Mouse (Mus musculus) forebrain, embryonic 14.5 days (tissue): ENCODE measurements at regions not wholly inside any gene's neighbourhood (a gene's known extent, or its start where the extent isn't known, plus 50 kb on each side); places are given as distances from the start of the nearest gene placed in this dataset.

Source experiments
- ATAC-seq: fragments of 200-750 bp; cut with Nextera tagmentation; 2 replicates; pipeline ENCODE4 v1.8.0; 2017; ENCODE audit warnings: mild to moderate bottlenecking, moderate library complexity
- DNase-seq: peaks from one replicate; pipeline ENCODE4 v3.0.0-alpha.2; 2015; ENCODE audit warnings: low spot score
- H3K27ac ChIP-seq: fragments of 300-500 bp; sonication (generic); 2 replicates; pipeline ENCODE4 v1.5.1; 2014; ENCODE audit warnings: low read depth, mild to moderate bottlenecking, control low read depth, low read length, moderate library complexity
- H3K27me3 ChIP-seq: fragments of 300-500 bp; sonication (generic); replicated peaks from 2 replicates; pipeline ENCODE4 v1.6.1; 2014; ENCODE audit warnings: low read length, control low read depth, mixed read lengths; ENCODE audit not compliant: control insufficient read depth, insufficient read depth
- H3K36me3 ChIP-seq: fragments of 300-500 bp; sonication (generic); 2 replicates; pipeline ENCODE4 v1.6.1; 2014; ENCODE audit warnings: low read length, control low read depth; ENCODE audit not compliant: control insufficient read depth, insufficient read depth
- H3K4me1 ChIP-seq: fragments of 300-500 bp; sonication (generic); 2 replicates; pipeline ENCODE4 v1.6.1; 2014; ENCODE audit warnings: antibody characterized with exemption, low read length, control low read depth; ENCODE audit not compliant: control insufficient read depth, insufficient read depth
- H3K4me2 ChIP-seq: fragments of 300-500 bp; sonication (generic); 2 replicates; pipeline ENCODE4 v1.6.1; 2014; ENCODE audit warnings: mild to moderate bottlenecking, control low read depth, low read length
- H3K4me3 ChIP-seq: fragments of 300-500 bp; sonication (generic); 2 replicates; pipeline ENCODE4 v1.5.1; 2014; ENCODE audit warnings: low read depth, low read length, control low read depth
- H3K9ac ChIP-seq: fragments of 300-500 bp; sonication (generic); 2 replicates; pipeline ENCODE4 v1.6.1; 2014; ENCODE audit warnings: mild to moderate bottlenecking, low read length, control low read depth, moderate library complexity
- H3K9me3 ChIP-seq: fragments of 300-500 bp; sonication (generic); replicated peaks from 2 replicates; pipeline ENCODE4 v1.6.1; 2016; ENCODE audit warnings: low read length, control low read depth, mixed read lengths; ENCODE audit not compliant: control insufficient read depth
- WGBS: fragments of 180-500 bp; shearing (Covaris S2); extraction: QIAGEN DNeasy Blood & Tissue Kit; methylation state at CpG from one replicate; pipeline ENCODE4 v1.1.7; 2014; 5-methylcytosine and 5-hydroxymethylcytosine counted together

DNA sequence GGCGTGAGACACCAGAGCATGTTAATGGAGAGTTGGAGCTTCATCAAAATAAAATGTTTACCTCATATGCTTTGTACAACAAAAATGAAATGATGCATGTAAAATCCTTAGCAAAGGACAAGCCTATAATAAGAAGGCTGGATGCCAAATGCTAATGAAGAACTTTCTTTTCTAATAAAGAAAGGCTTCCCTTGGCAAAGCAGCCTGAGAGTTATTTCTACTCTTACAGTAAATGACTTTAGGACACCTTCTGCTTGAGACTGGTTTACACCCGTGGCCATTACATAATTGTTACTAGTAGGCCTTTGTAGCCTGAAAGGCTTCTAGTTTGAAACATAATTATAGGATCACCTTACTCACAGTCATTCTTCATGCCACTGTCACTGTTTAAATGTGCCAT, 310.7 kb upstream of the Gm21293 start:
- Histone ChIP-seq H3K4me3 (no peak overlapping the region), H3K36me3 (no peaks in the 10 kb centered on the region), H3K27ac (no peak overlapping the region), H3K4me2 (no peak overlapping the region), H3K9ac (no peak overlapping the region), H3K9me3 (no peaks in the 10 kb centered on the region), H3K27me3 (no peaks in the 10 kb centered on the region), H3K4me1 (no peaks in the 10 kb centered on the region)
- DNase-seq (peak; percentile 49), ATAC-seq (peak; percentile 66; the same call in 1 of the 2 replicates)
- 24% methylated on average over 2 of the region's 2 CpGs for WGBS

DNA sequence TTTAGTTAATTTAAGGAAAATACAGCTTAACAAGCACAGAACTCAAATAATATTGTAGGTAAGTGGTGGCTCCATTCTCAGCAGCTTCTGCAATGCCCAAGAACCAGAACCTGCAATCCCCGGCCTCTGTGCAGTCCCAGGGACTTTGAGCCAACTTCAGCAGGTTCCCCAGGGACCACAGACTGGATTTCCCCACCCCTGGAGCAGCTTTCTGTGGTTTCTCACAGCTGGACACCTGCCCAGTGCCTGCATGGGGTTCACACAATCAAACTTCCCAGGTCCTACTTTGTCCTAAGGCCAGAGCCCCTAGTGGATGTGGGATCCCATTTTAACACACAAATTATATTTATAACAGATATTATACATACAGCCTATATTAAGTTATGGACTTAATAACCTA, 287.6 kb upstream of the Gm21293 start:
- Histone ChIP-seq H3K27me3 (no peaks in the 10 kb centered on the region), H3K9me3 (no peaks in the 10 kb centered on the region), H3K4me2 (no peak overlapping the region), H3K4me3 (no peak overlapping the region), H3K27ac (no peak overlapping the region), H3K36me3 (no peaks in the 10 kb centered on the region), H3K9ac (no peak overlapping the region), H3K4me1 (no peaks in the 10 kb centered on the region)
- ATAC-seq (no peak), DNase-seq (no peak)
- 70% methylated on average over 1 of the region's 1 CpGs for WGBS

DNA sequence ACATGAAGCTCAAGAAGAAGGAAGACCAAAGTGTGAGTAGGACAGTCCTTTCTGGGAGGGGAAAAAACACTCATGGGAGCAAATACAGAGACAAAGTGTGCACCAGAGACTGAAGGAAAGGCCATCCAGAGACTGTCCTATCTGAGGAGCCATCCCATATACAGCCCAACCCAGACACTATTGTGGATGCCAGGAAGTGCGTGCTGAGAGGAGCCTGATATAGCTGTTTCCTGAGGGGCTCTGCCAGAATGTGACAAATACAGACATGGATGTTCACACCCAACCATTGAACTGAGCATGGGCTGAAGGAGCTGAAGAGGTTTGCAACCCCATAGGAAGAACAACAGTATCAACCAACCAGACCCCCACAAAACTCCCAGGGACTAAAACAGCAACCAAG, 281.9 kb upstream of the Gm21293 start:
- Histone ChIP-seq H3K27me3 (no peaks in the 10 kb centered on the region), H3K9me3 (no peaks in the 10 kb centered on the region), H3K9ac (no peak overlapping the region), H3K4me1 (no peaks in the 10 kb centered on the region), H3K27ac (no peak overlapping the region), H3K4me3 (no peak overlapping the region), H3K4me2 (no peak overlapping the region), H3K36me3 (no peaks in the 10 kb centered on the region)
- DNase-seq (no peak), ATAC-seq (no peak)
- WGBS = 83% methylated on average over 1 of the region's 1 CpGs

DNA sequence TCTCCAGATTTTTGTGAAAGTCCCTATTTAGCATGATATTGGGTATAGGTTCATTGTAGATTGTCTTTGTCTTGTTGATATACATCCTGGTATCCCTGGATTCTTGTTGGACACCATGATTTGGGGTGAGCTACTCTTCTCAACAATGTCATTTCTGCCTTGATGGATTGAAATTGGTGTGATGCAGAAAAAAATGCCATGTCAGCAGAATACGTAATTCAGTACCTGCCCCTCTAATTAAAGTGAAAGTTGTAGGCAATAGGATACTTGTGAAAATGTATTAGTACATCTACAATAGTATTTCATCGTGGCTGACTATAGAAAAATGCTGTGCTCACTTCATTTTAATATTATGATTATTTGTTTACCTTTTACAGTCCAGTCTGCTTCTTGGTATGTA, 280.7 kb upstream of the Gm21293 start:
- no peaks in the 10 kb centered on the region for H3K36me3 ChIP-seq
- no peak overlapping the region for H3K4me2 ChIP-seq
- no peak overlapping the region for H3K4me3 ChIP-seq
- no peaks in the 10 kb centered on the region for H3K9me3 ChIP-seq
- H3K4me1 ChIP-seq = no peaks in the 10 kb centered on the region
- H3K27ac ChIP-seq = no peak overlapping the region
- 80% methylated on average over 2 of the region's 2 CpGs for WGBS
- no peaks in the 10 kb centered on the region for H3K27me3 ChIP-seq
- DNase-seq = no peak
- no peak overlapping the region for H3K9ac ChIP-seq
- ATAC-seq = no peak

DNA sequence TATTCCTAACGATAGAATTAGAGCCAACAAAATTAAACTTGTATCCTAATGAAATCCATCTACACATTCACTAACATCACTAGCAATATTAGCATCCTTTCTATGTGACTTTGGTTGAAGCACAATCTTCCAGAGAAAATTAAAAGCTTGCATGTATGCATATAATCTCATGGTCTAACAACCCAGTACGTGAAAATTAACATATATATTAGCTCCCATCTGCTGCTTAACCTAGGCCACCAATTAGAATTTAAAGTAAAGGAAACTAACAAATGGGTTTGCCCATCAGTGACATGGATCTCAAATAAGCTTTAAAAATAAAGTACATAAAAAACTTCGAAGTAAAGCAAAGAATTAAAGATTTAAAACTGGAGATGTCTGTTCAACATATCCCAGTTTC, 278.9 kb upstream of the Gm21293 start:
- no peaks in the 10 kb centered on the region for H3K36me3 ChIP-seq
- H3K27ac ChIP-seq = no peak overlapping the region
- 80% methylated on average over 3 of the region's 3 CpGs for WGBS
- H3K4me3 ChIP-seq = no peak overlapping the region
- H3K9me3 ChIP-seq = no peaks in the 10 kb centered on the region
- no peak for ATAC-seq
- H3K9ac ChIP-seq = no peak overlapping the region
- H3K4me2 ChIP-seq = no peak overlapping the region
- no peak for DNase-seq
- no peaks in the 10 kb centered on the region for H3K4me1 ChIP-seq
- no peaks in the 10 kb centered on the region for H3K27me3 ChIP-seq

DNA sequence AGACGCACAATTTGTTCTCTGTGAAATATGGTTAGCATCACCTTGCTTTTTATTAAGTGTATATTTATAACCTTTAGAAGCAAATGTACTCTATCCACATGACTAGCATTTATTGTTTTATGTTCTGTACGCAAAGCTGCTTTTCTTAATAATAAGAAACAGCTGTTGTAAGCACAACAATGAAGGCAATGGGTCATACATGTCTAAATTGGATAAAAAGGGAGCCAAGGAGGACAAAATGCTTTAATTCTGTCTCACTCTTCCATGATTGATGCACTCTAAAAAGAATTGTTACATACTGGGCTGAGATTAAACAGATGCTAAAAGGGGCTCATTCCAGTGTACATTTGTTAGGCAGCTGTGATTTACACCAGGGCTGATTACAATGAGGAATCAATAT, 232.7 kb upstream of the Gm21293 start:
- ATAC-seq (no peak), DNase-seq (no peak)
- H3K4me1 ChIP-seq = no peaks in the 10 kb centered on the region
- H3K36me3 ChIP-seq = no peaks in the 10 kb centered on the region
- H3K4me2 ChIP-seq = no peak overlapping the region
- no peak overlapping the region for H3K4me3 ChIP-seq
- H3K27me3 ChIP-seq = no peaks in the 10 kb centered on the region
- WGBS = 84% methylated on average over 2 of the region's 2 CpGs
- H3K27ac ChIP-seq = no peak overlapping the region
- H3K9ac ChIP-seq = no peak overlapping the region
- no peaks in the 10 kb centered on the region for H3K9me3 ChIP-seq

DNA sequence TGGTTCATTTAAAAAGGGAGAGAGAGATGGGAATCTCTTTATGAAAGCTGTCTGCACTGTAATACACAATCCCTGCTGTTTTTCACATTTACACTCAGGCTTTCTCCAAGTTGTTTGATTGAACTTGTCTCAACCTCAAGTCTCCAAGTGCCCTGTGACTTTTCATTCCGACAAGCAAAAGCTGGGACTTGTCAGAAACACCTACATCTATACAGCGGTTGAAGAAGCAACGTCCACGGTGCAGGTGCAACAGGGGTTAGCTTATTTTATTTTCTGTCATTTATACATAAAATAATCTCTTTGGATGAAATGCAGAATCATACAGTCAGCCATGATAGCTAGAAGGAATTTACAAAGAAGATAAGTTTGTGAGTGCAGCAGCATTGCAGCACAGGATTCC, 184.6 kb upstream of the Gm21293 start:
- no peak for DNase-seq
- Histone ChIP-seq H3K9ac (no peak overlapping the region), H3K4me1 (no peaks in the 10 kb centered on the region), H3K4me2 (no peak overlapping the region), H3K36me3 (no peaks in the 10 kb centered on the region), H3K27ac (no peak overlapping the region), H3K9me3 (no peaks in the 10 kb centered on the region), H3K4me3 (no peak overlapping the region), H3K27me3 (no peaks in the 10 kb centered on the region)
- WGBS = 85% methylated on average over 4 of the region's 4 CpGs
- ATAC-seq = no peak

DNA sequence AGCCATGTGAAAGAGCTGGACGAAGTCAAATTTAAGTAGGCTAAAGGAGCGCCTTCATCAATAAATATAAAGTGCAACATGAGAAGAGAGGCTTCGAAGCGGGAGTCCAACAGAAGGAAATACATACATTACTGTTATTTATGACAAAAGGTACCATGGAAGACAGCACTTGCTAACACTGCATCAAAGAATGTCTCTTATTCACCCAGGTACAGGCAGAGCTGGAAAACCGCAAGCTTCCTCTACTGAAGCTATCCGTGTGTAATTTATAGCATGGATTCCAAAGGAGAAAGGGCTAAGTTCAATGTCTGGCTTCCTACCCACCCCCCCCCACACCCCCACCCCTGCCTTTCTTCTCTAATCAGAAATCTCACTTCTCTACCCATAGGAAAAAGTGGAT, 166.7 kb upstream of the Gm21293 start:
- Histone ChIP-seq H3K36me3 (no peaks in the 10 kb centered on the region), H3K27me3 (no peaks in the 10 kb centered on the region), H3K9me3 (no peaks in the 10 kb centered on the region), H3K4me1 (no peaks in the 10 kb centered on the region), H3K9ac (no peak overlapping the region), H3K27ac (no peak overlapping the region), H3K4me2 (no peak overlapping the region), H3K4me3 (no peak overlapping the region)
- DNase-seq (no peak), ATAC-seq (no peak)
- WGBS = 92% methylated on average over 6 of the region's 6 CpGs

DNA sequence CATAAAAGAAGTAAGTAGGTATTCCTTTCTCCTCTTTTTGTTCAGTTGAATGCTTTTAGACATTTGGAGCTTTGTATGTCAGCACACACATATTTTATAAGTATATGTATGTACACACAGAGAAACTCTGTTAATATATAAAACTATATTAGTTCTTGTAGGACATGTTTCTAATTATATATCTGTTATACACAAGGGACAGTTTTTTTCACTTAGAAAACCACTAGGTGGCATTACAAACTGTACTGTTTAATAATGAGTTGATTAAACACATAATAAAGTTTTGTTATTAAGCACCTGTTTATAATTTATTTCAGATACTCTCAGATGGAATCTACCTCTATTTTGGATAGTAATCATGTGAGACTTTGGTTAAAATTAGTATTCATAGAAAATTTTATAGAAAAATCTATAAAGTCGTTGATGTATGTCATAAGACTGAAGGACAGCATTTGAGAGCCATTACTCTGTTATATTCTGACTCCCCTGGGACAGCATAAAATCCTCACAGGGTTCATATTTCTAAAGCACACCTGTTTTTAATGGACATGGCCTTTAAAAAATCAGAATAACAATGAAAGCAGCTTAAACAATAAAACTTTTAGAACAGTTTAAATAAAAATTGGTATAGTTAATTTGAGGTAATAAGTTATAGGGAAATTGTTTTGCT, 158.4 kb upstream of the Gm21293 start:
- H3K9me3 ChIP-seq = no peaks in the 10 kb centered on the region
- WGBS = 73% methylated on average over 1 of the region's 1 CpGs
- H3K36me3 ChIP-seq = no peaks in the 10 kb centered on the region
- no peak for ATAC-seq
- peak; percentile 52 for DNase-seq
- no peak overlapping the region for H3K4me2 ChIP-seq
- H3K4me1 ChIP-seq = no peaks in the 10 kb centered on the region
- H3K4me3 ChIP-seq = no peak overlapping the region
- no peak overlapping the region for H3K9ac ChIP-seq
- no peaks in the 10 kb centered on the region for H3K27me3 ChIP-seq
- H3K27ac ChIP-seq = no peak overlapping the region
